Mouse (Mus musculus) stomach, embryonic 15.5 days (tissue): ENCODE data around the gene Drg2. TPM values are rescaled to one million over a fixed set of nuclear protein-coding genes. Genes with fewer than 3 reads are reported as not detected.

Source experiments
- ATAC-seq: fragments of 200-750 bp; cut with Nextera tagmentation; 2 replicates; pipeline ENCODE4 v1.8.0; 2017; ENCODE audit warnings: low read depth, moderate number of reproducible peaks, moderate TSS enrichment; ENCODE audit not compliant: insufficient read depth, low FRiP score
- H3K27ac ChIP-seq: fragments of 300-500 bp; sonication (generic); 2 replicates; pipeline ENCODE4 v1.5.1; 2015; ENCODE audit warnings: mild to moderate bottlenecking, inconsistent platforms
- H3K27me3 ChIP-seq: fragments of 300-500 bp; sonication (generic); replicated peaks from 2 replicates; pipeline ENCODE4 v1.6.1; 2015; ENCODE audit warnings: inconsistent platforms
- H3K36me3 ChIP-seq: fragments of 300-500 bp; sonication (generic); 2 replicates; pipeline ENCODE4 v1.6.1; 2015; ENCODE audit warnings: inconsistent platforms
- H3K4me1 ChIP-seq: fragments of 300-500 bp; sonication (generic); 2 replicates; pipeline ENCODE4 v1.6.1; 2015; ENCODE audit warnings: inconsistent platforms
- H3K4me2 ChIP-seq: fragments of 300-500 bp; sonication (generic); 2 replicates; pipeline ENCODE4 v1.6.1; 2015; ENCODE audit warnings: mild to moderate bottlenecking, inconsistent platforms
- H3K4me3 ChIP-seq: fragments of 300-500 bp; sonication (generic); replicated peaks from 2 replicates; pipeline ENCODE4 v1.5.1; 2015; ENCODE audit warnings: inconsistent platforms
- H3K9ac ChIP-seq: fragments of 300-500 bp; sonication (generic); 2 replicates; pipeline ENCODE4 v1.6.1; 2015; ENCODE audit warnings: inconsistent platforms
- H3K9me3 ChIP-seq: fragments of 300-500 bp; sonication (generic); 2 replicates; pipeline ENCODE4 v1.6.1; 2016; ENCODE audit warnings: inconsistent platforms
- WGBS: fragments of 180-500 bp; shearing (Covaris S2); methylation state at CpG from one replicate; pipeline ENCODE4 v1.1.7; 2015; 5-methylcytosine and 5-hydroxymethylcytosine counted together
- polyA plus RNA-seq: library from polyadenylated mRNA; unstranded; fragments of >200 nt; fragmentation: Nextera tagmentation; extraction: Ambion mirVana; gene quantifications from 2 replicates; pipeline ENCODE4 v1.2.1, GENCODE M21; 2015

The Drg2 gene
- polyA plus RNA-seq = 93.5 and 95.1 TPM in 2 replicates

- Histone ChIP-seq H3K9ac (peak within 1 kb of the TSS; percentile 78), H3K4me1 (peaks cover 9% of the 10 kb centered on the region), H3K27ac (peak within 1 kb of the TSS; percentile 78), H3K4me3 (peak within 1 kb of the TSS; percentile 68), H3K36me3 (peaks cover 15% of the 10 kb centered on the region), H3K27me3 (no peaks in the 10 kb centered on the region), H3K9me3 (no peaks in the 10 kb centered on the region), H3K4me2 (peak within 1 kb of the TSS; percentile 80)
- 4% methylated on average over 27 of the region's 27 CpGs for WGBS
- peak; percentile 87 for ATAC-seq
Observed at GRCm38 (mm10) chr11:60454080-60454744, at the start of gene Drg2. Gene Drg2 (plus strand): TSS chr11:60454591.

DNA sequence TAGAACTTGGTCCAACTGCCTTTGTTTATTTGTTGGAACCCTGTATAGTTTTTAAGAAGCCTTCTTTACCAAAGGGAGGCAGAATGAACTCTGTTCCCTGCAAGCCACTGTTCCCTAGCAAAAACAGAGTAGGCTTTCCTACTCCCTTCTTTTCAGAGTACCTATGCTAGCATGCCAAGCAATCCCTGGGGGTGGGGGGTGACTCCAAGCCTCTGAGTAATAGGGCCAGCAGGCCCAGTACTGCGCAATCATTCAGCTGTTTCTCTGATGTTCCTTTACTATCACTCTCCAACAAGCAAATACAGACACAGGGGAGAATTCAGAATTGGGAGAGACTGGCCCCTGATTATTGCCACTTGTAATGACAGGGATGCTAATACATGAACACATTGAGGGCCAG is 47.8 kb upstream of the Drg2 start:
- Histone ChIP-seq H3K9me3 (no peaks in the 10 kb centered on the region), H3K4me2 (no peak overlapping the region), H3K4me1 (no peaks in the 10 kb centered on the region), H3K36me3 (peaks cover 54% of the 10 kb centered on the region), H3K9ac (no peak overlapping the region), H3K27ac (no peak overlapping the region), H3K27me3 (no peaks in the 10 kb centered on the region), H3K4me3 (no peak overlapping the region)
- ATAC-seq = no peak
- 100% methylated on average over 1 of the region's 1 CpGs for WGBS

GRCm38 (mm10) chr11:60412173-60412572 is 42.2 kb upstream of the Drg2 start:
- H3K9me3 ChIP-seq = no peaks in the 10 kb centered on the region
- H3K27ac ChIP-seq = no peak overlapping the region
- H3K4me2 ChIP-seq = no peak overlapping the region
- WGBS = 5% methylated on average over 3 of the region's 3 CpGs
- H3K9ac ChIP-seq = no peak overlapping the region
- no peak for ATAC-seq
- H3K36me3 ChIP-seq = peaks cover 13% of the 10 kb centered on the region; the same call in 1 of the 2 replicates
- H3K4me1 ChIP-seq = peaks cover 7% of the 10 kb centered on the region; the same call in 1 of the 2 replicates
- H3K27me3 ChIP-seq = no peaks in the 10 kb centered on the region
- H3K4me3 ChIP-seq = no peak overlapping the region

DNA sequence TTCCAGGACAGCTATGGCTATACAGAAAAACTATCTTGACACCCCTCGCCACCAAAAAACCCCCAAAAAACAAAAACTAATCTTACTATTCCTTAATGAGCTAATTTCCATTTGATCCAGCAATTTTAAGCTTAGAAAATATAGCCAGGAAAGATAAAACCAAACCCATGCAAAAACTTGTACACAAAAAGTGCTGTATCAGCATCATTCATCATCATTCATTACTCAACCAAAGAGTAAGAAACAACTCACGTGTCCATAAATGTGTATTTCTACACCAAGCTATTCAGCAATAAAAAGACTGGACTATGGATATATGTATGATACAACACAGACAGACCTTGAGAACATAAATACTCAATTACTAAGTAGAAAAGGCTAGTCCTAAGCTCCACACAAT is 41.5 kb upstream of the Drg2 start:
- H3K4me1 ChIP-seq = peaks cover 7% of the 10 kb centered on the region; the same call in 1 of the 2 replicates
- no peak overlapping the region for H3K27ac ChIP-seq

DNA sequence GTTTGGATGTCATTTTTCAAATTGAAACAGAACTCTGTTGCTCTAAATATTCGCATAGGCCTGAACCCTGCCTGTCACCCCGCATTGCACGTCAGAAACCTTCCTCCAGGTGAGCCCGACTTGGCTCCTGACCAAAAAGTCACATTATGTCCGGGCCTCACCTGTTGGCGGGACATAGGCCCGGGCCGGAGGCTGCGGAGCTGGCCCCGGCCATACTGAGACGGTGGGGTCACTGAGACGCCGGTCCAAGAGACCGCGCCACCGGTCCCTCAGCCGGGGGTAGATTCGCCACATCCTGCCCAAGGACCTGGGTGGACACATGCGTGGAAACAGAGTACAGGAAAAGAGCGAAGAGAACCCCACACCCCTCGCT is 37.8 kb upstream of the Drg2 start:
- no peaks in the 10 kb centered on the region for H3K9me3 ChIP-seq
- ATAC-seq = peak; percentile 38
- under 1% methylated on average over 21 of the region's 21 CpGs for WGBS

More for the DNA sequence above, 41.5 kb upstream of the Drg2 start:
- Histone ChIP-seq H3K4me2 (no peak overlapping the region), H3K9me3 (no peaks in the 10 kb centered on the region), H3K27me3 (no peaks in the 10 kb centered on the region), H3K36me3 (peaks cover 6% of the 10 kb centered on the region; the same call in 1 of the 2 replicates), H3K4me3 (no peak overlapping the region), H3K9ac (no peak overlapping the region)
- 84% methylated on average over 2 of the region's 2 CpGs for WGBS
- ATAC-seq = no peak

DNA sequence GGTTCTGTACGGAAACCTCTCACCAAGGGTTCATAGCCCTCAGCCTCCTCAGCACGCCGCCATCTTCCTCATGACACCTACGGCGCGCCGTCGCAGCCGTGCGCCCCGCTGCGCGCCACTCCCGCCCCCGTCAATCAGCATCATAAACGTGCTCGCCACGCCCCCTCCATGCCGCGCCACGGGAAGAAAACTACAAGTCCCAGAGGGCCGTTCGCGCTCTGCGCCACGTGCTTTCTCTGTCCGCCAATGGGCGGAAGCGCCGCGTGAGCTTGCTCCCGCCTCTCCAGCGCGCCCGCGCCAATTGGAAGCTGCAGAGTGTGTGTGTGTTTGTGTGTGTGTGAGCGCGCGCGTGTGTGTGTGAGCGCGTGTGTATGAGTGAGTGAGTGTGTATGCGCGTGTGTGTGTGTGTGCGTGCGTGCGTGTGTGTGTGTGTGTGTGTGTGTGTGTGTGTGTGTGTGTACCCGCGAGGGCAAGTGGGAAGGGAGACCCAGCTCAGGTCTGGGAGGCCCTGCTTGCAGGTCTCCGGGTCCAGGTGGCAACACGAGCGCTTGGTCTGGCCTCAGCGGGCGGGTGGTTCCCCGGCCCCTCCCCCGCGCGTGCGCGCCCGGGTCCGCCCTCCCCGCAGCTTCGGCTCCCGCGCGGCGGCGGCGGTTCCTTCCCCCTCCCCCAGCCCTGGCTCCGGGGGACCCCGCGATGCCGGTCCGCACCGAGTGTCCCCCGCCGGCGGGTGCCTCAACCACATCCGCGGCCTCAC is 37.3 kb upstream of the Drg2 start, which contains the start of gene Gid4:
TSS of gene Gid4 (plus strand) at position 183 of the 754 bp plus-strand sequence.
- no peaks in the 10 kb centered on the region for H3K9me3 ChIP-seq
- WGBS = under 1% methylated on average over 57 of the region's 81 CpGs
- H3K36me3 ChIP-seq = no peaks in the 10 kb centered on the region
- H3K27me3 ChIP-seq = no peaks in the 10 kb centered on the region
- H3K4me3 ChIP-seq = peak within 1 kb of the TSS; percentile 95
- peak within 1 kb of the TSS; percentile 91 for H3K9ac ChIP-seq
- peak within 1 kb of the TSS; percentile 86 for H3K4me2 ChIP-seq
- ATAC-seq = peak; percentile 97
- peaks cover 7% of the 10 kb centered on the region; the same call in 1 of the 2 replicates for H3K4me1 ChIP-seq
- H3K27ac ChIP-seq = peak within 1 kb of the TSS; percentile 91

More for the DNA sequence above, 37.8 kb upstream of the Drg2 start:
- H3K36me3 ChIP-seq = no peaks in the 10 kb centered on the region
- peak overlapping the region; percentile 70 for H3K9ac ChIP-seq
- peak overlapping the region; percentile 95 for H3K4me3 ChIP-seq
- peak overlapping the region; percentile 76; the same call in 1 of the 2 replicates for H3K27ac ChIP-seq
- H3K27me3 ChIP-seq = no peaks in the 10 kb centered on the region
- H3K4me1 ChIP-seq = peaks cover 7% of the 10 kb centered on the region; the same call in 1 of the 2 replicates
- peak overlapping the region; percentile 60 for H3K4me2 ChIP-seq

GRCm38 (mm10) chr11:60417717-60418472 is 36.5 kb upstream of the Drg2 start, which contains the start of gene Atpaf2:
Gene Atpaf2 (minus strand): TSS chr11:60418457.
- under 1% methylated on average over 39 of the region's 39 CpGs for WGBS
- H3K27ac ChIP-seq = peak within 1 kb of the TSS; percentile 91
- H3K4me3 ChIP-seq = peak within 1 kb of the TSS; percentile 95
- peak within 1 kb of the TSS; percentile 86 for H3K4me2 ChIP-seq
- no peaks in the 10 kb centered on the region for H3K27me3 ChIP-seq
- H3K9ac ChIP-seq = peak within 1 kb of the TSS; percentile 91
- peak; percentile 9; the same call in 1 of the 2 replicates for ATAC-seq
- peaks cover 7% of the 10 kb centered on the region; the same call in 1 of the 2 replicates for H3K4me1 ChIP-seq
- no peaks in the 10 kb centered on the region for H3K9me3 ChIP-seq
- no peaks in the 10 kb centered on the region for H3K36me3 ChIP-seq

DNA sequence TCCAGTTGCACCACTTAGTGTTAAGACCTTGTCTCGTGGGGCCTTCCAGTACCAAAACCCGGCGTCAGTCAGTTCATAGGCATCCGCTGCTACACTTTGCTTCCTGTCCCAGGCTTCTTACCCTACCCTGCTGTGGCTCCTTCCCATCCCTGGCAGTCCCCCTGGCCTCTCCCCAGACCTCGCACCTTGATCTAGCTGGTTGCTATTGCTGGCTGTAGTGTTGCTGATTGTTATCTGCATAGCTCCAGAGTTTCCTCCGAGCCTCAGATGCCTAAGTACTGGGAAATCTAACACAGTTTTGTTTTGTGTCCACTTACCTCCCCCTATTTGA is 36.0 kb upstream of the Drg2 start:
- peak overlapping the region; percentile 86 for H3K4me2 ChIP-seq
- ATAC-seq = no peak
- WGBS = 8% methylated on average over 6 of the region's 6 CpGs
- peak overlapping the region; percentile 95 for H3K4me3 ChIP-seq
- peaks cover 7% of the 10 kb centered on the region; the same call in 1 of the 2 replicates for H3K4me1 ChIP-seq
- no peak overlapping the region for H3K27ac ChIP-seq
- no peaks in the 10 kb centered on the region for H3K36me3 ChIP-seq
- H3K9me3 ChIP-seq = no peaks in the 10 kb centered on the region
- peak overlapping the region; percentile 91 for H3K9ac ChIP-seq
- no peaks in the 10 kb centered on the region for H3K27me3 ChIP-seq

DNA sequence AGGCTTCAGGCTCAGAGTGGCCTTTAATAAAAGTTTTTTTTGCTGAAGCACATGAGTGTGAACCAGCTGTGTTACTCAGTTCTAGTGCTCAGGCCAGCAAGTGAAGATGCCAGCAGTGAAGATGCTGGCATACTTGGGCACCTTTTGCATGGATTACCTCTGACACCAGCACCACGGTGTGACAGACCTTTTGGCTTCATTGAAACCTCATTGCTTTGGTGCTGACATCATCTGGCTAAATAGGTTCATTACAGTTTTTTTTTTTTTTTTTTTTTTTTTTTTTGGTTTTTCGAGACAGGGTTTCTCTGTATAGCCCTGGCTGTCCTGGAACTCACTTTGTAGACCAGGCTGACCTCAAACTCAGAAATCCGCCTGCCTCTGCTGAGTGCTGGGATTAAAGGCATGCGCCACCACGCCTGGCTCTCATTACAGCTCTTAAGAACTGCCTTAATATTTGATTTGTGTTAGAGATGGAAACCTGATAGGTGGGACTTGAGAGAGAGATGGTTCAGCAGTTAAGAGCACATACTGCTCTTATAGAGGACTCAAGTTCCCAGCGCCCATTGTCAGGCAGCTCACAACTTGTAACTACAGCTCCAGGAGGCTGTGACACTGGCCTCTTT is 32.2 kb upstream of the Drg2 start:
- 59% methylated on average over 6 of the region's 6 CpGs for WGBS
- Histone ChIP-seq H3K4me3 (no peak overlapping the region), H3K9me3 (no peaks in the 10 kb centered on the region), H3K4me2 (no peak overlapping the region), H3K36me3 (peaks cover 13% of the 10 kb centered on the region), H3K27me3 (no peaks in the 10 kb centered on the region), H3K9ac (no peak overlapping the region), H3K27ac (no peak overlapping the region), H3K4me1 (no peaks in the 10 kb centered on the region)
- no peak for ATAC-seq

DNA sequence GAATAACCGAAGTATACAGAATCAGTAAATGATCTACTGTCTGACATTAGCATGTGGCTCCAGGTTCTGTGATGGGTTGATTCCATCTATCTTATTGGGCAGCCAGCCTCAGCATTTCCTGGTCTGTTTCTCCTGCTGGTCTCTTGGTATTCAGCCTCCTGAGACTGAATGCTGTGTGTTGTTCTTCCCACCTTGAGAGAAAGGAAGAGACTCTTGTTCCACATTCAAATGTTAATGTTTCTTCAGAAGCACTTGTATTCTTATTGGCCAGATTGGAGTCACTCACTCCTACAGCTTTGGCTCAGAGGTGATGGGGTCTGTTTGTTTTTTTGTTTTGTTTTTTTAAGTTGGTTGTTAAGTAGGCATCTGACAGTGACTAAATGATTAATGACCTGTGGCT is 31.4 kb upstream of the Drg2 start:
- no peak for ATAC-seq

DNA sequence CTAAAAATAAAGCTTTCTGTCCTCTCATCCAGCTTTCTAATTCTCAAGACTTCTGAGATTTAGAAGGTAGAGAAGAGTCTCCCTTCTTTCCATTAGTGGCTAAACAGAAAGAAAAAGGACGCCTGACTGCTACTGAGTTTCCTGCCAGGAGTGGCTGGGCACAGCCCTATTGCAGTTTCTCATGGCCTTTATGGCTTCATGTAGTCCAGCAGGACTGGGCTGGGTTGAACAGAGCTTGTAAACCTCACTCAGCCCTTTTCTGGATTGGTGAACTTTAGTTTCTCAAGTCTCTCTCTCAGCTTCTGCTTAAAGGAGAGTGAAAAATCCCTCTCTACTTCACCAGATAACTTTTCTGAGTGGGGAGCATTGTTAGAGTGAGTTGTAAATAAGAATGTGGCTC is 28.0 kb upstream of the Drg2 start:
- 84% methylated on average over 1 of the region's 1 CpGs for WGBS
- ATAC-seq = no peak
- no peaks in the 10 kb centered on the region for H3K4me1 ChIP-seq

More for the DNA sequence above, 31.4 kb upstream of the Drg2 start:
- no peaks in the 10 kb centered on the region for H3K9me3 ChIP-seq
- 71% methylated on average over 1 of the region's 1 CpGs for WGBS
- H3K4me1 ChIP-seq = no peaks in the 10 kb centered on the region
- H3K9ac ChIP-seq = no peak overlapping the region
- no peak overlapping the region for H3K27ac ChIP-seq
- H3K27me3 ChIP-seq = no peaks in the 10 kb centered on the region
- no peak overlapping the region for H3K4me2 ChIP-seq
- H3K4me3 ChIP-seq = no peak overlapping the region
- H3K36me3 ChIP-seq = peaks cover 13% of the 10 kb centered on the region

More for the DNA sequence above, 28.0 kb upstream of the Drg2 start:
- no peaks in the 10 kb centered on the region for H3K9me3 ChIP-seq
- no peaks in the 10 kb centered on the region for H3K27me3 ChIP-seq
- H3K36me3 ChIP-seq = peaks cover 13% of the 10 kb centered on the region
- no peak overlapping the region for H3K4me2 ChIP-seq
- H3K4me3 ChIP-seq = no peak overlapping the region
- H3K27ac ChIP-seq = no peak overlapping the region
- H3K9ac ChIP-seq = no peak overlapping the region
